ENCODE assay signal across 16 mouse cellular contexts in genomic region chr13:49202556-49202955, GRCm38 (mm10).
"Had no signal": no experiment of that assay in that cellular context is flagged by ENCODE, and none has a peak within 500 bp of the region (broad histone marks: within the 10 kb centered on the region; RNA-seq: fewer than 3 reads in every experiment).

No protein-coding gene starts in this region.

- H3K36me3 ChIP-seq: neural tube, embryonic 12.5 days; neural tube, embryonic 13.5 days; neural tube, embryonic 15.5 days; stomach, embryonic 15.5 days had no signal

- H3K9ac ChIP-seq: neural tube, embryonic 12.5 days; neural tube, embryonic 13.5 days; neural tube, embryonic 15.5 days; stomach, embryonic 15.5 days had no signal

- H3K4me3 ChIP-seq: neural tube, embryonic 12.5 days; neural tube, embryonic 13.5 days; neural tube, embryonic 15.5 days; stomach, embryonic 15.5 days had no signal

- H3K27me3 ChIP-seq: neural tube, embryonic 12.5 days; neural tube, embryonic 13.5 days; neural tube, embryonic 15.5 days; stomach, embryonic 15.5 days had no signal

- DNase-seq: retina, postnatal 1 day; right cerebral cortex, adult 18-20 months; right cerebral cortex, postnatal 14 days; right cerebral cortex, postnatal 25 days; right cerebral cortex, postnatal 4 days; spleen, adult 18-20 months; thymus, adult 18-20 months; thymus, postnatal 14 days; thymus, postnatal 25 days; thymus, postnatal 36 days; thymus, postnatal 4 days had no signal

- H3K27ac ChIP-seq: neural tube, embryonic 12.5 days; neural tube, embryonic 13.5 days; neural tube, embryonic 15.5 days; stomach, embryonic 15.5 days; stomach, postnatal 0 days had no signal
